11 mouse cellular contexts compared by ENCODE assay signal in the genomic region with DNA sequence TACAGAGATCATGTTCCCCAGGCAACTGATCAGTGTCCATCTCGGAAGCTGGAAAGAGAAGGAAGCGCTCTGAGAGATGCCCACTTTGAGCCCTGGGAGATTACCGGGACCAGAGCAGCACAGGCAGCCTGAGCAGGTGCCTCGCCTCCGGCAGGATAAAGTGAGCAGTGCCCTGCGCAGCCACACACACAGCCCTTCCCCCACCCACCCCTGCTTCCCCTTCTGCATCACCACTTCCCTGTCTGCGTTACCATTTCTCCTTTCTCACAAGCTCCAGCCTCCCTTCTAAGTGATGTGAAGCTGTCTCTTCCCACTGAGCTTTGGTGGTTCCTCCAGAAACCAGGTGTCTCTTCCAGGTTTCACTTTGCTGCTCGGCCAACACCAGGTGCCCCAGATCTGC. TPM values are rescaled to one million over a fixed set of nuclear protein-coding genes. Genes with fewer than 3 reads are reported as not detected.
DNase-seq lines count a peak whose midpoint lies in the region; ATAC-seq and TF ChIP-seq lines count a peak whose summit lies in the region.
"Had no signal": no experiment of that assay in that cellular context is flagged by ENCODE, and none has a peak within 500 bp of the region (broad histone marks: within the 10 kb centered on the region; RNA-seq: fewer than 3 reads in every experiment).

No protein-coding gene starts in this region.

- H3K4me2 ChIP-seq in lung, embryonic 16.5 days (ENCODE audit: low read depth, low read length) = peak overlapping the region; percentile 16; the same call in 1 of the 2 replicates
- H3K4me2 ChIP-seq in midbrain, embryonic 15.5 days = no peak overlapping the region

- H3K27ac ChIP-seq in gastrocnemius, adult 2 months = peak overlapping the region; percentile 43
- peak overlapping the region; percentile 63 for H3K27ac ChIP-seq in lung, embryonic 16.5 days (ENCODE audit: low read length)
- H3K27ac ChIP-seq in embryonic facial prominence, embryonic 10.5 days (replicated peaks) = no peak overlapping the region; the same call in 1 of the 2 replicates
- H3K27ac ChIP-seq in midbrain, embryonic 15.5 days = 0 out of 2 replicates have a peak overlapping the region, but pooled peaks have one; percentile 20

- TF ChIP-seq CTCF in gastrocnemius, adult 2 months (IDR thresholded peaks at IDR 0.05) = no peak

- no peaks in the 10 kb centered on the region for H3K9me3 ChIP-seq in lung, embryonic 16.5 days (ENCODE audit: control insufficient read depth, low read length)
- no peaks in the 10 kb centered on the region for H3K9me3 ChIP-seq in embryonic facial prominence, embryonic 10.5 days
- no peaks in the 10 kb centered on the region for H3K9me3 ChIP-seq in midbrain, embryonic 15.5 days

- H3K36me3 ChIP-seq in lung, embryonic 16.5 days (ENCODE audit: control insufficient read depth, insufficient read depth, low read length) = no peaks in the 10 kb centered on the region
- H3K36me3 ChIP-seq in embryonic facial prominence, embryonic 10.5 days (replicated peaks) = no peaks in the 10 kb centered on the region
- H3K36me3 ChIP-seq in midbrain, embryonic 15.5 days (replicated peaks) = no peaks in the 10 kb centered on the region

- intact Hi-C loops in gastrocnemius, adult 2 months (cut with DNase I) = no loop called here
- intact Hi-C loops in left cerebral cortex, postnatal 10 days (cut with DNase I) = no loop called here

- H3K4me1 ChIP-seq in lung, embryonic 16.5 days (replicated peaks; ENCODE audit: control insufficient read depth, insufficient read depth, low read length) = peaks cover 10% of the 10 kb centered on the region
- peaks cover 25% of the 10 kb centered on the region for H3K4me1 ChIP-seq in embryonic facial prominence, embryonic 10.5 days
- H3K4me1 ChIP-seq in midbrain, embryonic 15.5 days = no peaks in the 10 kb centered on the region

- no peak overlapping the region for H3K9ac ChIP-seq in lung, embryonic 16.5 days (ENCODE audit: low read length)
- H3K9ac ChIP-seq in midbrain, embryonic 15.5 days = no peak overlapping the region
- H3K9ac ChIP-seq: forebrain, postnatal 0 days had no signal

- DNase-seq in gastrocnemius, adult 2 months = no peak
- no peak for DNase-seq in gastrocnemius, postnatal 25 days
- DNase-seq in lung, postnatal 4 days = no peak
- no peak for DNase-seq in embryonic facial prominence, embryonic 10.5 days (ENCODE audit: low spot score)
- no peak for DNase-seq in left cerebral cortex, postnatal 10 days (ENCODE audit: extremely low spot score in 1 of 2, low spot score in 2 of 2)
- no peak for DNase-seq in layer of hippocampus, adult 9-10 months (ENCODE audit: low spot score)
- DNase-seq: cerebellum, adult 11 months; forebrain, postnatal 0 days; layer of hippocampus, postnatal 36 days had no signal

- no peaks in the 10 kb centered on the region for H3K27me3 ChIP-seq in lung, embryonic 16.5 days (ENCODE audit: control insufficient read depth, insufficient read depth, low read depth, low read length)
- H3K27me3 ChIP-seq in embryonic facial prominence, embryonic 10.5 days (replicated peaks; ENCODE audit: low read depth, poor library complexity, severe bottlenecking) = peaks cover 15% of the 10 kb centered on the region; the same call in 1 of the 2 replicates
- H3K27me3 ChIP-seq in midbrain, embryonic 15.5 days (replicated peaks) = no peaks in the 10 kb centered on the region

- ATAC-seq in lung, embryonic 16.5 days (ENCODE audit: low read depth) = no peak
- no peak for ATAC-seq in midbrain, embryonic 15.5 days (replicated peaks)
- ATAC-seq: forebrain, postnatal 0 days had no signal

- 0 out of 2 replicates have a peak overlapping the region, but pooled peaks have one; percentile 13 for H3K4me3 ChIP-seq in gastrocnemius, adult 2 months
- no peak overlapping the region for H3K4me3 ChIP-seq in lung, embryonic 16.5 days (ENCODE audit: low read length)
- 0 out of 2 replicates have a peak overlapping the region, but pooled peaks have one; percentile 13 for H3K4me3 ChIP-seq in embryonic facial prominence, embryonic 10.5 days
- no peak overlapping the region for H3K4me3 ChIP-seq in midbrain, embryonic 15.5 days

- 39% methylated on average over 8 of the region's 8 CpGs for WGBS in lung, embryonic 16.5 days
- WGBS in embryonic facial prominence, embryonic 10.5 days = 39% methylated on average over 8 of the region's 8 CpGs
- WGBS in midbrain, embryonic 15.5 days = 42% methylated on average over 8 of the region's 8 CpGs

RNA-seq across cellular contexts. Expression of a gene that starts 2.9 kb away (rescaled TPM):
- total RNA-seq in gastrocnemius, adult 2 months (2021) = 10 to 100 TPM; 10.5 to 11.4 TPM
- 10 to 100 TPM; 11.3 to 12.4 TPM for total RNA-seq in gastrocnemius, postnatal 25 days (2021)
- 9.2 and 10.2 TPM in 2 replicates for polyA plus RNA-seq in lung, embryonic 16.5 days (2015; fragmentation: Nextera tagmentation; extraction: Ambion mirVana)
- 5.4 and 6.6 TPM in 2 replicates for polyA plus RNA-seq in embryonic facial prominence, embryonic 10.5 days (2016; fragmentation: Nextera tagmentation; extraction: Ambion mirVana)
- 7.2 and 11.8 TPM in 2 replicates for polyA plus RNA-seq in midbrain, embryonic 15.5 days (2015; fragmentation: Nextera tagmentation; extraction: Ambion mirVana)
- total RNA-seq in left cerebral cortex, postnatal 10 days (2021) = 10 to 100 TPM; 10.6 to 12.0 TPM

RNA-seq across cellular contexts. Expression of a gene that starts 28.4 kb away (rescaled TPM):
- total RNA-seq in gastrocnemius, adult 2 months (2021) = 1 to 10 TPM; 1.8 to 2.4 TPM
- 1 to 10 TPM; 2.3 to 2.6 TPM for total RNA-seq in gastrocnemius, postnatal 25 days (2021)
- polyA plus RNA-seq in lung, embryonic 16.5 days (2015; fragmentation: Nextera tagmentation; extraction: Ambion mirVana) = 15.4 and 18.3 TPM in 2 replicates
- 9.4 and 10.1 TPM in 2 replicates for polyA plus RNA-seq in embryonic facial prominence, embryonic 10.5 days (2016; fragmentation: Nextera tagmentation; extraction: Ambion mirVana)
- polyA plus RNA-seq in midbrain, embryonic 15.5 days (2015; fragmentation: Nextera tagmentation; extraction: Ambion mirVana) = 3.8 and 5.1 TPM in 2 replicates
- 1 to 10 TPM; 3.1 to 4.1 TPM for total RNA-seq in left cerebral cortex, postnatal 10 days (2021)

RNA-seq across cellular contexts. Expression of a gene that starts 29.9 kb away (rescaled TPM):
- total RNA-seq in gastrocnemius, adult 2 months (2021) = 10 to 100 TPM; 14.0 to 14.6 TPM
- 10 to 100 TPM; 12.1 to 13.6 TPM for total RNA-seq in gastrocnemius, postnatal 25 days (2021)
- polyA plus RNA-seq in lung, embryonic 16.5 days (2015; fragmentation: Nextera tagmentation; extraction: Ambion mirVana) = 8.5 and 11.4 TPM in 2 replicates
- polyA plus RNA-seq in embryonic facial prominence, embryonic 10.5 days (2016; fragmentation: Nextera tagmentation; extraction: Ambion mirVana) = 18.2 and 19.5 TPM in 2 replicates
- 10.2 and 10.7 TPM in 2 replicates for polyA plus RNA-seq in midbrain, embryonic 15.5 days (2015; fragmentation: Nextera tagmentation; extraction: Ambion mirVana)
- total RNA-seq in left cerebral cortex, postnatal 10 days (2021) = 10 to 100 TPM; 40.3 to 40.9 TPM

RNA-seq across cellular contexts. Expression of a gene that starts 36.5 kb away (rescaled TPM):
- total RNA-seq in gastrocnemius, adult 2 months (2021) = under 1 TPM in 1 of 2 experiments, not detected in 1; 0.31 TPM
- total RNA-seq in gastrocnemius, postnatal 25 days (2021) = under 1 TPM in 1 of 2 experiments, not detected in 1; 0.24 TPM
- polyA plus RNA-seq in lung, embryonic 16.5 days (2015; fragmentation: Nextera tagmentation; extraction: Ambion mirVana) = 379 and 478 TPM in 2 replicates
- polyA plus RNA-seq in embryonic facial prominence, embryonic 10.5 days (2016; fragmentation: Nextera tagmentation; extraction: Ambion mirVana) = 2.6 and 3.6 TPM in 2 replicates
- 1.7 and 1.8 TPM in 2 replicates for polyA plus RNA-seq in midbrain, embryonic 15.5 days (2015; fragmentation: Nextera tagmentation; extraction: Ambion mirVana)
- 1 to 10 TPM in 1 of 2 experiments, under 1 TPM in 1; 0.97 to 1.3 TPM for total RNA-seq in left cerebral cortex, postnatal 10 days (2021)

RNA-seq across cellular contexts. Expression of a gene that starts 42.3 kb away (rescaled TPM):
- 10 to 100 TPM; 16.8 to 24.0 TPM for total RNA-seq in gastrocnemius, adult 2 months (2021)
- 10 to 100 TPM; 16.4 to 19.2 TPM for total RNA-seq in gastrocnemius, postnatal 25 days (2021)
- polyA plus RNA-seq in lung, embryonic 16.5 days (2015; fragmentation: Nextera tagmentation; extraction: Ambion mirVana) = 128 and 129 TPM in 2 replicates
- 165 and 172 TPM in 2 replicates for polyA plus RNA-seq in embryonic facial prominence, embryonic 10.5 days (2016; fragmentation: Nextera tagmentation; extraction: Ambion mirVana)
- polyA plus RNA-seq in midbrain, embryonic 15.5 days (2015; fragmentation: Nextera tagmentation; extraction: Ambion mirVana) = 306 and 313 TPM in 2 replicates
- 100 to 1,000 TPM in 1 of 2 experiments, 10 to 100 TPM in 1; 94.8 to 101 TPM for total RNA-seq in left cerebral cortex, postnatal 10 days (2021)

Comparison
In these comparisons a context has a peak if more than half of its experiments do, and no peak if none do; other contexts are left out.
1. H3K4me3 ChIP-seq: peak in gastrocnemius, adult 2 months (single experiment) and embryonic facial prominence, embryonic 10.5 days (single experiment); none in lung, embryonic 16.5 days (single experiment) and midbrain, embryonic 15.5 days (single experiment).